ENCODE assay signal across 8 mouse cellular contexts in the genomic region with DNA sequence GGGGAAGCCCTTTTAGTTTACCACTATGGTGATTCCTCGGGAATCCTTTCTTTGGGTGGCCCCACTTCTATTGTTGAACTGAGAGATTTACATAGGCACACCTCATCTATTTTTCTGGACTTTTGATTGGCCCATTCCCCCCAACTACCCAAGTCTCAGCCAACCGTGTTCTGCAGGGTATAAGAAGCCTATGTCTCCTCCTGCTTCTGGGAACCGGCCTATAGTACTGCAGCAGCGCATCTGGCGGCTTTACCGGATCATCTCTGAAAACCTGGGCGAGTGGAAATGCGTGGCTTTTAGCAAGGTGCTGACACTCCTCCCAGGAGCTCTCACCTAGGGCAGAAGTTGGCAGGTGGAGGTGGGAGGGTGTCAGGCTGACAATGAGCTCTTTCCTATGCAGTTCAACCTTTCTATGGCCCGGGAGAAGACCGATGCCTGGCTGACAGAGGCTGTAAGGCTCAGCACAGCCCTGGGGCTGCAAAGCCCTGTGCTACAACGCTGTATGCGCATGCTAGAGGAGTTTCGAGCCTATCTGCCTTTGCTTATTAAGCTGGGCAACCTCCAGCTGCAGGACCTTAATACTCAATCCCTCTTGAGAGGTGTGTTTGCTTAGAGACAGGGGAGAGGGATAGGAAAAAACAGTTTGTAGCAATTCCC. TPM values are rescaled to one million over a fixed set of nuclear protein-coding genes. Genes with fewer than 3 reads are reported as not detected.
DNase-seq lines count a peak whose midpoint lies in the region; ATAC-seq and TF ChIP-seq lines count a peak whose summit lies in the region.

No protein-coding gene starts in this region.

- no peaks in the 10 kb centered on the region for H3K4me1 ChIP-seq in kidney, embryonic 15.5 days
- no peaks in the 10 kb centered on the region for H3K4me1 ChIP-seq in hindbrain, embryonic 15.5 days (replicated peaks)
- no peaks in the 10 kb centered on the region for H3K4me1 ChIP-seq in midbrain, postnatal 0 days (ENCODE audit: insufficient read depth, low read length)

- no peaks in the 10 kb centered on the region for H3K36me3 ChIP-seq in kidney, embryonic 15.5 days
- no peaks in the 10 kb centered on the region for H3K36me3 ChIP-seq in hindbrain, embryonic 15.5 days
- 0 out of 2 replicates have a peak, but pooled peaks cover 2% of the 10 kb centered on the region for H3K36me3 ChIP-seq in midbrain, postnatal 0 days (ENCODE audit: insufficient read depth, low read length)

- peak; percentile 62; the same call in 1 of the 2 replicates for ATAC-seq in kidney, embryonic 15.5 days (replicated peaks; ENCODE audit: low FRiP score)
- peak; percentile 73; the same call in 1 of the 2 replicates for ATAC-seq in hindbrain, embryonic 15.5 days (ENCODE audit: low FRiP score, low read depth)
- ATAC-seq in midbrain, postnatal 0 days (ENCODE audit: low FRiP score): peak; percentile 82

- H3K4me3 ChIP-seq in kidney, embryonic 15.5 days (replicated peaks): no peak overlapping the region
- H3K4me3 ChIP-seq in hindbrain, embryonic 15.5 days: no peak overlapping the region
- H3K4me3 ChIP-seq in midbrain, postnatal 0 days (ENCODE audit: low read depth, low read length): no peak overlapping the region

- WGBS in kidney, embryonic 15.5 days: 19% methylated on average over 13 of the region's 13 CpGs
- WGBS in hindbrain, embryonic 15.5 days: 17% methylated on average over 13 of the region's 13 CpGs
- WGBS in midbrain, postnatal 0 days: 11% methylated on average over 13 of the region's 13 CpGs

- no peaks in the 10 kb centered on the region for H3K27me3 ChIP-seq in kidney, embryonic 15.5 days
- H3K27me3 ChIP-seq in hindbrain, embryonic 15.5 days: no peaks in the 10 kb centered on the region
- H3K27me3 ChIP-seq in midbrain, postnatal 0 days (ENCODE audit: insufficient read depth, low read length): no peaks in the 10 kb centered on the region

- no peak for TF ChIP-seq CTCF in midbrain, postnatal 0 days (IDR thresholded peaks at IDR 0.05)

- H3K27ac ChIP-seq in kidney, embryonic 15.5 days: no peak overlapping the region
- no peak overlapping the region for H3K27ac ChIP-seq in hindbrain, embryonic 15.5 days (replicated peaks)
- H3K27ac ChIP-seq in midbrain, postnatal 0 days (ENCODE audit: low read depth, low read length): no peak overlapping the region

- no peaks in the 10 kb centered on the region for H3K9me3 ChIP-seq in kidney, embryonic 15.5 days (replicated peaks)
- H3K9me3 ChIP-seq in hindbrain, embryonic 15.5 days: no peaks in the 10 kb centered on the region
- H3K9me3 ChIP-seq in midbrain, postnatal 0 days (ENCODE audit: low read length): no peaks in the 10 kb centered on the region

- peak overlapping the region; percentile 41 for H3K4me2 ChIP-seq in kidney, embryonic 15.5 days
- H3K4me2 ChIP-seq in hindbrain, embryonic 15.5 days: peak overlapping the region; percentile 33; the same call in 1 of the 2 replicates
- peak overlapping the region; percentile 13; the same call in 1 of the 2 replicates for H3K4me2 ChIP-seq in midbrain, postnatal 0 days (ENCODE audit: low read depth, low read length, poor library complexity, severe bottlenecking)

- no peak overlapping the region for H3K9ac ChIP-seq in kidney, embryonic 15.5 days
- H3K9ac ChIP-seq in hindbrain, embryonic 15.5 days: no peak overlapping the region
- no peak overlapping the region for H3K9ac ChIP-seq in midbrain, postnatal 0 days (replicated peaks; ENCODE audit: low read length, poor library complexity, severe bottlenecking)

- DNase-seq in kidney, adult 11 months: no peak
- peak; percentile 28 for DNase-seq in embryo, embryonic 10.5 days (ENCODE audit: low spot score)
- DNase-seq in midbrain, postnatal 0 days (ENCODE audit: low spot score): peak; percentile 15
- no peak for DNase-seq in right cerebral cortex, postnatal 25 days
- DNase-seq in ovary, postnatal 14 days (ENCODE audit: low spot score): no peak
- DNase-seq in gastrocnemius, postnatal 4 days (ENCODE audit: low spot score in 2 of 2): no peak

RNA-seq across cellular contexts. Expression of a gene that starts 35.0 kb away (rescaled TPM):
- polyA plus RNA-seq in kidney, embryonic 15.5 days (2015; fragmentation: Nextera tagmentation; extraction: Ambion mirVana): 0.76 and 1.9 TPM in 2 replicates
- 1.1 and 1.3 TPM in 2 replicates for polyA plus RNA-seq in hindbrain, embryonic 15.5 days (2015; fragmentation: Nextera tagmentation; extraction: Ambion mirVana)
- 3.8 and 5.2 TPM in 2 replicates for total RNA-seq in midbrain, postnatal 0 days (2014; rRNA removed)
- 1.8 and 1.9 TPM in 2 replicates for polyA plus RNA-seq in midbrain, postnatal 0 days (2015; fragmentation: Nextera tagmentation; extraction: Ambion mirVana)
- 1 to 10 TPM; 2.2 to 3.0 TPM for total RNA-seq in gastrocnemius, postnatal 4 days (2021)

RNA-seq across cellular contexts. Expression of a gene that starts 45.3 kb away (rescaled TPM):
- polyA plus RNA-seq in kidney, embryonic 15.5 days (2015; fragmentation: Nextera tagmentation; extraction: Ambion mirVana): 15.1 and 25.1 TPM in 2 replicates
- polyA plus RNA-seq in hindbrain, embryonic 15.5 days (2015; fragmentation: Nextera tagmentation; extraction: Ambion mirVana): 18.2 and 18.7 TPM in 2 replicates
- 55.3 and 65.6 TPM in 2 replicates for total RNA-seq in midbrain, postnatal 0 days (2014; rRNA removed)
- polyA plus RNA-seq in midbrain, postnatal 0 days (2015; fragmentation: Nextera tagmentation; extraction: Ambion mirVana): 11.3 and 23.7 TPM in 2 replicates
- total RNA-seq in gastrocnemius, postnatal 4 days (2021): 1 to 10 TPM; 2.8 to 4.0 TPM

RNA-seq across cellular contexts. Expression of a gene that starts 45.5 kb away (rescaled TPM):
- 81.6 and 88.2 TPM in 2 replicates for polyA plus RNA-seq in kidney, embryonic 15.5 days (2015; fragmentation: Nextera tagmentation; extraction: Ambion mirVana)
- polyA plus RNA-seq in hindbrain, embryonic 15.5 days (2015; fragmentation: Nextera tagmentation; extraction: Ambion mirVana): 81.8 and 92.0 TPM in 2 replicates
- total RNA-seq in midbrain, postnatal 0 days (2014; rRNA removed): 62.1 and 90.0 TPM in 2 replicates
- 84.9 and 95.3 TPM in 2 replicates for polyA plus RNA-seq in midbrain, postnatal 0 days (2015; fragmentation: Nextera tagmentation; extraction: Ambion mirVana)
- 10 to 100 TPM; 39.9 to 41.7 TPM for total RNA-seq in gastrocnemius, postnatal 4 days (2021)

RNA-seq across cellular contexts. Expression of a gene that starts 45.8 kb away (rescaled TPM):
- polyA plus RNA-seq in kidney, embryonic 15.5 days (2015; fragmentation: Nextera tagmentation; extraction: Ambion mirVana): 184 and 195 TPM in 2 replicates
- polyA plus RNA-seq in hindbrain, embryonic 15.5 days (2015; fragmentation: Nextera tagmentation; extraction: Ambion mirVana): 145 and 150 TPM in 2 replicates
- 36.4 and 107 TPM in 2 replicates for total RNA-seq in midbrain, postnatal 0 days (2014; rRNA removed)
- 170 and 179 TPM in 2 replicates for polyA plus RNA-seq in midbrain, postnatal 0 days (2015; fragmentation: Nextera tagmentation; extraction: Ambion mirVana)
- 10 to 100 TPM; 78.9 to 88.0 TPM for total RNA-seq in gastrocnemius, postnatal 4 days (2021)

RNA-seq across cellular contexts. Expression of a gene that starts 50.7 kb away (rescaled TPM):
- polyA plus RNA-seq in kidney, embryonic 15.5 days (2015; fragmentation: Nextera tagmentation; extraction: Ambion mirVana): 331 and 360 TPM in 2 replicates
- 199 and 201 TPM in 2 replicates for polyA plus RNA-seq in hindbrain, embryonic 15.5 days (2015; fragmentation: Nextera tagmentation; extraction: Ambion mirVana)
- total RNA-seq in midbrain, postnatal 0 days (2014; rRNA removed): 122 and 130 TPM in 2 replicates
- 139 and 154 TPM in 2 replicates for polyA plus RNA-seq in midbrain, postnatal 0 days (2015; fragmentation: Nextera tagmentation; extraction: Ambion mirVana)
- total RNA-seq in gastrocnemius, postnatal 4 days (2021): 100 to 1,000 TPM; 186 to 188 TPM

Comparison
In these comparisons a context has a peak if more than half of its experiments do, and no peak if none do; other contexts are left out.
1. DNase-seq: peak in embryo, embryonic 10.5 days (single experiment) and midbrain, postnatal 0 days (single experiment); none in kidney, adult 11 months (single experiment), right cerebral cortex, postnatal 25 days (single experiment), ovary, postnatal 14 days (single experiment) and gastrocnemius, postnatal 4 days (0 of 2).
2. Peak in every context shown above with its lines, with median percentiles within 50 percentile points of each other: ATAC-seq and H3K4me2 ChIP-seq.